Mouse (Mus musculus): ENCODE results near the gene Sdk1.
A peak's percentile ranks its signal among the peaks of the same experiment; 100 is the strongest.

The Sdk1 gene

DNA sequence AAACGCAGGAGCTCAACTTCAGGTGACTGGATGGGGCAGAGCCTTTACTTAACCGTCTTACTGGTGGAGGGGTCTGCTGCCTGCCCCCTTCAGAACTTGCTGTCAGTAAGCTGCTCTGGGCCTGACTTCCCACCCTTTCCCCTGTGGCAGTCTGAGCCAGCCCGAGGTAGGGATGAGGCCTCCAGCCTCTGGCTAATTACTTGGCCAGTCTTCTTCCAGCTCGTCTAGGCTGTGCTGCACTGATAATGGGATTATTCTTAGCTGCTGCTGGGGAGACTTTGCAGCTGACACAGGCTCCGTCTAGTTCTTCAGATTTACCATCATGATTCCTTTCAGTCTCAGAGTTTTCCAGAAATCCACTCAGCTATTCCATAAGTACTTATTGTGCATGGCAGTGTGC, 104.2 kb downstream of the Sdk1 start:
- DNase-seq = no peak

DNA sequence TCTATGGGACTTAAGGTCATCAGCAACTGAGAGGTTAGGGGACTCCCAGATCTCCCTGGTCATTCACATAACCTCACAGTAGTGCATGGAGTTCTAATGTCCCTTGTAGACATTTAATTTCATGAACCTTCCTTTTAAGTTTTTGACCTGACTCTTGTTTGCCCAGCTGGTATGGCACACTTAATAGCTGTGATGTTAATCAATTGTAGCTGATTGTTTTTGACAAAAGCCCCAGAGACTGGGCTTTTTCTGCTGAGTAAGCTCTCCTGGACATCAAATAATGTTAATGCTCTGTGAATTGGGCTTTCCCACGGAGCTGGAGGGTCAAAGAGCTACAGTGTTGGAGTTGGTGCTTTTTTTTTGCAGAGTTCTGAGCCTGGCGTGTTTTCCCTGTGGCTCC, 121.4 kb downstream of the Sdk1 start:
- DNase-seq = no peak

DNA sequence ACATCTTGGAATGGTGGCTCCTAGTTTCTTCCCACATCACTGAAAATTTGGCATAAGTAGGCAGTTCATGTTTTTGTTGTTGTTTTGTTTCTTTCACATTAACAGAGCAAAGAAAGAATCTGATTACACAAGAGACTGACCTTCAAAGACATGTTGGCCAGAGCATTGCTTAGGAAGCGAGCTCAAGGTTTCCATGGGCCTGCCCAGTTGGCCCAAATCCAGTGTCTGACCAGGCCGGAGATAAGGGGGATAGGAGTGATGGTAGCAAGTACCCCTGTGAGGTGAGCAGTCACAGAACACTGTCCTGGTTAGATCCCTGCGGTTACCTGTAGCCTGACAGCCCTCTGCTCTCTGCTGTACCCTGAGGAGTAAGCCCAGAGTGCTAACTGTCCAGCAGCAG, 122.7 kb downstream of the Sdk1 start:
- DNase-seq = no peak

DNA sequence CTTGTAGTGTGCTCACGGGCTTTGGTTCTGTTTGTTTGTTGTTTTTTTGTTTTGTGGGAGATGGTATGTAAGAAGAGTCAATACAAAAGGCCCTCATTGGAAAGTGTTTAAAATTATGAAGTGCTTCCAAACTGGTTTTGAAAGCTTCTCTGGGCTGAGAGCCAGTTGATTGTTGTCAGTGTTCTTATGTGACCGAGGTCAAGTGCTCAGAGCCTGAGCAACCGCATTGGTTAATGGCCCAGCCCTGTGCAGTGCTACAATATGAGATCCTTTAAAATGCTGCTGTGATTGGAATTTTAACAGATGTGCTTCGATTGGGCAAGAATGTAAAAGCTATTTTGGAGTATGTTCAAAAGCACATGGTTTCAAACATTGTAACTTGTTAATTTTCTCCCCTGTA, 127.3 kb downstream of the Sdk1 start:
- DNase-seq = no peak

DNA sequence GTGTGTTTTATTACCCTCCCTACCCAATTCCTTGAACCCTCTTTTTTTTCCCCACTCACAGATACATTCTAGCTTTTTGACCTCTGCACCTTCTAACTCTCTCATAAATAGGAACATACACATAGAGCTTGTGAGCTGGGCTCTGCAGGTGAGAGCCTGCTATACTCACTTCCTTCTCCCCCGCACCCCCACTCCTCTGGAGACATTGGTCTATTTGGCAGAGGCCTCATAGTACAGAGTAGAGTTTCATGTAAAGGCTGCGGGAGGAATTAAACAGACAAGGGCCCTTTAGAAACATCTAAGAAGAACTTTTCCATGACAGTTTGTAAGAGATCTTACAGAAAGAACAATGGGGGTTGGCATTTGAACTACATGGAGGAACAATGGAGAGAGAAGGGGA, 133.5 kb downstream of the Sdk1 start:
- DNase-seq = no peak

DNA sequence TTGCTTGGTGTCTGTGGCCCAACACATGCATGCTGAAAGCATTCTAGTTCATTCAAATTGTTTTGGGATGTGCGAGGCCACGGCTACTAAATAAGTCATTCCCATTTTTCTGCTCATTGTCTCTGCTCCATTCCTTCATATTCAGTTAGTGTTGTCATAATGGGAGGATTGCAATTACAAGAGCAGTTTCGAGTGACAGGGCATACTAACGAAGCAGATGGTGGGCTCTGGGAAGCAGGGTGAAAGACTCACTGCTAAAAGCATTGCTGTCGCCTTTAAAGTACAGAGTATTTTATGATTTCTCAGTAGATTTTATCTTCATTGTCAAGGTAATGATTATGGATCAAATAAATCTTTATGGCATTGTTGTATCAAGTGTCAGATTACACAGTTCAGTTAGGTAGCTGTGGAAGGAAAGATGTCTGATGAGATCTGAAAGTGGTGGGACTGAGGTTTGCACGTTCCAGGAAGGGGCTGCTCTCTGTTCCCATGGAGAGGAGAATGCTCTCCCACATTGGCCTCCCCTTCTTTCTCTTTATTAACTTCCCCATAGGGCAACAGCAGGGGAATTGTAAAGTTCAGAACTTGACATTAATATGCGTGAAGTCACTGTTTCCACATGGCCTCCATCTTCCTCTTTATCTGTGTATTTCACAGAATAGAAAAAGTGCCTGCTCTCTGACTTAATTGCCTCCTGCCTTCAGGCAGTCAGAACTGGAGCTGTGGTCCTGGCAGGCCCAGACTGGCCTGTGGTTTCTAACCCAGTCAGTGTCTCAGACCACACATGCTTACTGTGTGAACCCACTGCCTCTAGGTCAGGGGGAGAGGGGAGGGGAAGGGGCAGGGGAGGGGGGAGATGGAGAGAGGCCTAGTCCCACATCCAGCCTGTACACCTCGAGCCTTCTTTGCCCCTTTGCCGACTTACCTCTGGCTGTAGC, 138.8 kb downstream of the Sdk1 start:
- no peak for DNase-seq

DNA sequence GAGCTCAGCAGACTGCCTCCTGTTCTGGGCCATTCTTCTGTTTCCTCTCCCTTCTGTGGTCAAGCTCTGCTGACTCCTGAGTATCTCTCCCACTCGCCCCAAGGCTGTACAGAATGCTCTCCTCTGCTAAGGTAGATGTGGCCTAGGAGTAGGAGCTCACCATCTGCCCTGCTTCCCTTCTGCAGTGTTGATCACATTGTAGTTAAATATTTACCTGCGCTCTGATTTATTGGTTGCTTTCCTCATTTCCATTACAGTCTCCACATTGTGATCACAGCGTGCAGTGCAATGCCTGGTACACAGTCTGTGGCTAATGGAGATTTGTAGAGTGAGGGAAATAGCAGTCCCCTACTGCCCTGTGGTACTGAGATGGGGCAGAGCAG, 139.5 kb downstream of the Sdk1 start:
- DNase-seq = no peak

DNA sequence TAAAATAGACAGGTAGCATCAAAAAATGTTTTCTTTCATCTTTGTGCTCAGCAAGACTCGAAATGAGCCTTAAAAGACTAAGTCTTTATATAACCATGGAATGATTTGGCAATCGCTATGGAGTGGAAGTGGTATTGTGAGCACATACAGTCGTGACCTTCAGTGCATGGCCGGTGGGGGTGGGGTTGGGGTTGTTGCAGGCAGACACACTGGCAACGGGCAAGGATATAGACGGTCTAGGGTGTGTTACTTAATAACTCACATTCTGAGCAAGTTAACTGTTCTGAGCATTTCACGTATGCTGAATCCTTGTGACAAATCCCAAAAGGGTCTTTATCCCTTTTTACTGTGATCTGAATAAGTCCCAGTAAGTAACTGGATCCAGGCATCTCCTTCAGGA, 140.3 kb downstream of the Sdk1 start:
- peak; percentile 19 for DNase-seq

DNA sequence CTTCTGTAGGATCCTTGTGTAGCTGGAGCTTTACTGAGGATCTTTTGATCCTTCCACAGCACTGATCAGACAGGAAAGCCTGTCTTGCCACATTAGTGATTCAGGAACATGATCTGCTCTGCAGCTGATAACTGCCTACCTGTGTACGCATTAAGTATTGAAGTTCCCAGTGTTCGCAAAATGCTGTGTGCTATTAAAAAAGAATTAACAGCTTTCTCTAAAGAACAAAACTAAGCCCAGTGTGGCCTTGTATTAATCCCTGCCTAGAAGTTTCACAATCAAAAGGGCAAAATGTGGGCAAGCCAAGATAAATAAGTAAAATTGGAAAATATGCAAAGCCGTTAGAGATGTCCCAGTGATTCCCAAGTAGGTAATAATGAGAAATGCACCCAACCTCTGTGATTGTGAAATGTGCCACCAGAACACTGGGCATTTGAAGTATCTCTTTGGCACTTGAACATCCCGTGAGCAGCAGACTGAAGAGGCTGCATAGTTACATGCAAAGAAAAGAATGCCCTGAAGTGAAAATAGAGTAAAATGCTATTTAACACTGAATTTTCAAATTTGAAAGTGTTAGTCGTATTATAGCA, 141.1 kb downstream of the Sdk1 start:
- no peak for DNase-seq

DNA sequence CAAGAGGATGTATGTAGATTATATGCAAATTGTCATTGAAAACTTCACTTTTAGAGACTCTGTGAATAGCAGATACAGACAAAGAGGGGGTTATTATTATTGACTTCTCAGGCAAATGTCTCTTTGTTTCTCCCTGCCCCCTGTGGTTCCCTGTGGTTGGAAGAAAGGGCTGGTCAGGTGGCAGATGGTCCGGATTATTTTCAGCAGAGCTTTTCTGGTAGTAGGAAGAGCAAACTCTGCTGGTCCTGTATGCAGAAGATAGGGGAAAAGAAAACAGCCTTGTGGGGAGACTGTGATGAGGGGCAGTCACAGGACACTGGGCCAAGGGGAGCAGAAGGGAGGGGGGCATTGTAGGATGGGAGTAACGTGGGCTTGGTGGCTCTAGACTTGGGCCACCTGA, 147.2 kb downstream of the Sdk1 start:
- no peak for DNase-seq

DNA sequence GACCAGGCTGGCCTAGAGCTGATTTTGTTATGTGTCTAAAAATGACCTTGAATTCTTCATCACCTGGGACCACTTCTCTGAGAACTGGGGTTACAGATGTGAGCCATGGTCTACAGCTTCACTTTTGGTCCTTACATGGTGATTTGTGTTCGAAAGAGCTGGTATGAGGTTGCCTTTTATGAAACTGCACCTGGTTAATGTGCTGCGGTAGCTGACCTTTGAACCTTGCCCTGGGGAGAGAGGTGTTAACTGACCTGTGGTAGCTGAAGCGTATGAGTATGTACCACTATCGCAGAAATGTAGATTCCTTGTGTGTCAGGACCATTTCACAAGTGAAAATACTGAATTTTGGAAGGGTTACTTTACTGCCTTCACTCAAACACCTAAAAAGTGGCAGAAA, 149.3 kb downstream of the Sdk1 start:
- DNase-seq = no peak

DNA sequence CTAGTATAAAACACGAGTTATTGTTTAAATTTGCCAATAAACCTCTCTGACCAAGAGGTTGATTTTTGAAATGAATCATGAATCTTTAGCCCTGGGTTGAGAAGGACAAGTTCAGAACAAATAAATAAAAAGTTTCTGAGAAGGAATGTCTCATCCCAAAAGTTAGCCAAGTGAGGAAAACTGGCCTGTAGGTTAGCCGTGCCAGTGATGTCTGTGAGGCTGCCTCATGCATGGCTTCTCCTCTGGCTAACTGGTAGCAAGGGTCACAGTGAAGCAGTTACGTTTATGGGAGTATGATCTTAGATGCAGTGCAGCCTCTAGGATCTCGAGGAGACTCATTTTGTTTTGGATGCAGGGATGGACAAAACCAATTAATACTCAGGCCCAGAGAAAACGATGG, 149.9 kb downstream of the Sdk1 start:
- DNase-seq = no peak

DNA sequence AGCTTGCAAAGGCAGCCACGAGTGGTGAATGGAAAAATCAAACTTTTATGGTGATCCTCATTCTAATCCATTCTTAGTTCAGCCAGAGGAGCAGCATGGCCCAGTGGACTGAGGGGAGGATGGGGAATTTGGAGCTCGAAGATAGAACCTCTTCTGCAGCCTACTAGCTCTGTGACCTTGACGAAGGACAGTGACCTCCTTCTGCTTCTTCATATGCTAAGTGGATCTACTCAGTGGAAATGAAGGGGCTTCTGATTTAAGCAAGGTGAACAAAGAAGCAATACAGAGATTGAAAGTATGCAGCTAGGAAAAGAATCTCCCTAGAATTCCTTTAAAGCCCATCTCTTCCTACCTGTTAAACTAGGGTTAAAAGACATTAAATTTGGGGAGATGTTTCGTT, 152.6 kb downstream of the Sdk1 start:
- no peak for DNase-seq

DNA sequence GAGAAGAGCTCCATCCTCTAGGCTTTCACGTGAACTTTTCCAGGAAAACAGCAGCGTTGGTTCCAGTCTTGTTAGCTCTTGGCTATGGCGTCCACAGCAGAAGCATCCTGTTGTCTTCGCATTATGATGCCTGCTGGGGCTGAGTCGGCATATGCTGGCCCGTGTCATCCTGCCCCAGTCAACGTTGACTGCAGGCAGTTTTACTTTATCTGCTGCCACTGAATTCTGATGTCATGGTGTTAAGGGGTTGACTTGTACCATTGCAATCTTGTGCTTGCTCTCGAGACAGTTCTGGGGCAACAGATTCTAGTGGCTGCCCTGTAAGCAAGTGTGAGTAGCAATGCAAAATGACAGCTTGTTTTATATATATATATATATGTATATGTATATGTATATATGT, 153.3 kb downstream of the Sdk1 start:
- no peak for DNase-seq

DNA sequence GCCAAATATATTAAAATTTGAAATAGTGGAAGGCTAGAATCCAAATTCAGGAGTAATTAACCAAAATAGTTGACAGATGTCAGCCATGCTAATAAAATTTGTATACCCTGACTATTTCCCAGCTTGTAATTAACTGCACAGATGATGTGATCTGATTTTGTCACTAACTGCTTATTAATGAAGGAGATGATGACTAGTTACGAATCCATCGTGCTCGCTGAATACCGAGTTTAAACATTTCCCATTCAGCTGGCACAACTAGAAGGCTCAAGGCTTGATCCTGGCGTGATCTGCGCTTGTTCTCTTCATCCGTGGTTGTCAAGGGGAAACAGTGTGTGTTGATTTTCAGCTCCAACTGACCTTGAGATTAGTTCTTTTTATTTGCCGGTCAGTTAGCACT, 162.5 kb downstream of the Sdk1 start:
- DNase-seq = no peak

DNA sequence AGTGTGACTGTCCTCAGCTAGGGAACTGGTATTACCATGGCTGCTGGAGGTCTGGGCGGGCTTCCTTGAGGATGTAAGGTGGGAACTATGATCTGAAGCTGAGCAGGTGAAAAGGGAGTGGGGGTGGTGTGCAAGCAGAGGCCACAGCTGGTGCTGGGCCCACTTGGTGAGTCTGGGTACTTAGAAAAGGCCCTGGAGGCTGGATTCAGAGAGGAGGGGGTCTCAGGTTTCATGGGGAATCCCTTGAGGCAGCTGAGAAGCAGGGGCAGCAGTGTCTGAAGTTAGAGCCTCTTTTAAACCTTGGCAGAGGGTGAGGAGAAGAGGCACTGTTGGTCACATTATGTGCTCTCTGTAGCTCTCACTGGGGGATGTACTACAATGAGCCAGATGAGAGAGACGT, 163.4 kb downstream of the Sdk1 start:
- DNase-seq = no peak

DNA sequence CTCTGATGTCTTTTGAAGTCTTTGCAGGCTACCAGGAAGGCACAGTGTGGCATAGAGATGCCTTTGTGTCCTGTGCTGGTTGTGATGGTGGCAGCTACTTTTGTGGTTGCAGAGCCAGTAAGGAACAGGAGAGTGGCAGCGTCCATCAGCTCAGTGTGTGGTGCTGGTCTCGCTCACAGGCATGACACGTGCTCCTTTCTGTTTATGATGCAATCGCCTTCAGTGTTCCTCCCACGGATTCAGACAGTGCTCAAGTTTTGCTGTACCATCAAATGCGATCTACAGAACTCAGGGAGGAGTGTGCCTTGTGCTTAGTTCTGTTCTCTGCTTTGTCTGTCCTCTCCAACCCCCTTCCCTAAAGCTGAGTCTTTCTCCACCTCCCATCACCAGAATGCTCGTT, 165.6 kb downstream of the Sdk1 start:
- DNase-seq = no peak

DNA sequence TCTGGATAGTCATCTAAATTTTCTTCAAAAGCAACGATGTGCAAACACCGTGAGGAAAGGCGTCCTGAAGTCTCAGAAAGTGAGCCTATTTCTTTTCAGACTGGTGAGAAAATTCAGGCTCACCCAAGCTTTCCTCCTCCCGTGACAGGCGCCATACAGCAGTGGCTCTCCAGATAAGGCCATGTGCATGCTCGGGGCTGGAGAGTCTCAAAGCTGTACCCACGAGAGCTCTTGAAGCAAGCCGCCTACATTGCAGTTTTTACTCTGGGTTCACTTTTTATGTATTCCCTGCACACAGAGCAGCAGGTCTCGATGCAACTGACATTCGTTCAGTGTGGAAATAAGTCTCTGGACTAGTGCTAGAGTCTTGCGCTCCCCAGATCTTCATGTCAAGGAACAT, 171.7 kb downstream of the Sdk1 start:
- DNase-seq = no peak

DNA sequence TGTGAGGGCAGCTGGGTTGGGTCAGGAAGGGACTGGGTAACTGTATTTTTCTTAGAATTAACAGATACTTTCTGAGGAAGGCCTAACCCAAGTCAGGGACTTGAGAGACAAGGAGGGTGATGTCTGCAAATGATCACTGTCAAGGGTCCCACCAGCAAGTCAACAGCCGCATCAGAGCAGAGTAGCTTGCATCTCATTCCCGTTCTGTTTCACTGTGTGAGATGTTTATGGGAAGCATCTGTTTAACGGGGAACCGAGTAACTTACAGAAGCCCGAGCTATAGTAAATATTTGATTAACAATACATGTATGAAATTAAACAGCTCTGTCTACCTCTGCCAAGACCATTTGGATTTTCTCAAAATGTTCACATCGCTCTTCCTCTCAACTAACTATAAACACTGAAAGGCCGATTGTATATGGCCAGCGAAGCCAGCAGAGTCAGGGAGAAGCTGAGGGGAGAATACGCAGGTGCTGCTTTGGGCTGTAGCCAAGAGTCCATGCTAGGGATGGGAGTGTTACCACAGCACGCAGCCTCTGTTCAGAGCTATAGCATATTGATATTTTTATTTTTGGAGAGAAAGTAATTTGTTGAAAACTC, 174.5 kb downstream of the Sdk1 start:
- no peak for DNase-seq

DNA sequence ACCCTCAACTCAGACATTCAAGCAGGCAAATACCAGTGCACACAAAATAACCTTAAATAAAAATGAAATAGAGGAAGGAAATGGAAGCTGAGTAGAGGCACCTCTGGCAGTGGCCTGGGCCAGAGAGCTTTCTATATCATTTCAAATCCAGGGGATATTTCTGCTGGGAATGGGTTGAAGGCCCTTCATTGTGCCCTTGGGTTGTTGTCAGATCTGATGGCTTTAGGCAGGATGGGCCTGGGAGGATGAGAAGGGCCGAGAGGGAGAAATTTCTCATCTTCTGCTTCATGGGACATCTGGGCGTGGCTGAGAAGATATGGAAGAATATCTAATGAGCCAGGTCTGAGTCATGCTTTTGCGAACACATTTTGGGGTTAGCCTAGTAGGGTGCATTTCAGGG, 186.8 kb downstream of the Sdk1 start:
- DNase-seq = no peak

DNA sequence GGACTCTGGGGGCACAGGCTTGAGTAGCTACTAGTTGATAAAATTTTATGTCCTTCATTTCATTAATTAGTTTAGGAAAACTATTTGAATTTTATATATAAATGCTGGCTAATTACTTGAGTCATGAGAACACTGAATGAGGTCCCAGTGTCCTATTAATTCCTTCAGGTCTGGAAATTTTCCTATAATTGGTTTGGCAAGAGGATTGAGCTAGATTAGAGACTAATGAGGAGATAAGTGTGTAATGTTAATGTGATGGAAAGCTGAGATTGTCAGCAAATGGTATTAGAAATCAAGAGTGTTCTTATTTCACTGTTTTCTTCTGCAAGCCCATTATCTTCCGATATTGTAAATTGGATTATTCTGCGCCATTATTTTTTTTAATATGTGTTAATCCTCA, 192.0 kb downstream of the Sdk1 start:
- no peak for DNase-seq

DNA sequence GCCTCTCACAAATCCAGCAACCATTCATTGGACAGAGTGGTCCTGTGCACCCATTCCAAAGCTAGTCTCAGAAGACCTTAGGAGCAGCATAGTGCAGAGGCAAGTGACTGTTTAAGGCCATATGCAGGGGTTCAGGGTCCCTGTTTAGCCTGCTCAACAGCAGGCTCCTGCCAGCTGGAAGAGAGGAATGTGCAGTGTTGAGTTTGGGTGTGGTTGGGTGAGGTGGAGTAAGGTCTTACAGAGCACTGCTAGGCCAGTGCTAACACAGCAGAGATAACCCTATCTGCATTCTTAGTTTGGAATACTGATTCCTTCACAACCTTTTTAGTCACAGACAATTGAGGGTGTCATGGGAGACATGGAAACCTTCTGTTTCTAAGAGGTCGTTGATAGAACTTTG, 206.0 kb downstream of the Sdk1 start:
- no peak for DNase-seq

DNA sequence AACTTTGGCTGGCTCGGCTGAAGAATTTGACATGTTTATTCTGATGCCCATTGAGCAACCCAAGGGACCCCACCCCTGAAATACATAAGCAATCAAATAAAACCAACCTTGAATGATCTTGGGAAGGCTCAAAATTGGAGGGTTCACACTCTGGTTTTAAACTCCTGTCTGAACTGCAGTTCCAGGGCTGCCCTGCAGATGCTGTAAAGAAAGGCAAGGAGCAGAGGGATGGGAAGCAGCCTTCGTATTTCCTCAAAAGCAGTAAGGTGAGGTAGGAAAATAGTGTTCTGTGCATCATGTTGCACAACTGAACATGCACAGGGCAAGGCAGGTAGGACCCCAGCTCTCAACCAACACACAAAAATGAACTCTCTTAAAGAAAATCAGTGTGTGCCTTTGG, 222.1 kb downstream of the Sdk1 start:
- DNase-seq = no peak

DNA sequence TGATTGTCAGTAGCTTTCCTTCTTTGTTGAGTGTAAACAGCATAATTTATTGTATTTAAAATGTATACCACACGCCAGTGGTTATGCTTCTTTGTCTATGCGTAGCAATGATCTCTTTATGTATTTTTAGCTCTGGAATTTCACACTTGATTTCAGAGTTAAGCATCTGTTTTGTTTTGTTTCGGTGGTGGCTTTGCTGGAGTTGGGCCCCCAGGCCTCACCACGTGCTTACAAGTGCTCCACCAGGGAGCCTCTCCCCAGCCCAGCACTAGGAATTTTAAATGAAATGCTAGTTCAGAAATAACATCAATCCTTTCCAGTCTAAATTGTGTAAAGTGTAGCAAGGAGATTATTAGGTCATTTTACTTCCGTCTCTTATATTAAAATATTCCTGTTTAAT, 227.5 kb downstream of the Sdk1 start:
- DNase-seq = no peak

Measured in liver (tissue).